Mouse (Mus musculus) naive thymus-derived CD4-positive, alpha-beta T cell, adult 2 months (primary cell): ENCODE data around the gene Gm13304.
"Not testable (repeated sequence)": the region's sequence is repeated elsewhere in the genome, so short reads cannot be mapped to it uniquely, and the experiment has no call there.

Experiments used
- DNase-seq: peaks from one replicate; pipeline ENCODE4 v3.0.0-alpha.2; 2011; ENCODE audit warnings: low read depth

Gene Gm13304

DNA sequence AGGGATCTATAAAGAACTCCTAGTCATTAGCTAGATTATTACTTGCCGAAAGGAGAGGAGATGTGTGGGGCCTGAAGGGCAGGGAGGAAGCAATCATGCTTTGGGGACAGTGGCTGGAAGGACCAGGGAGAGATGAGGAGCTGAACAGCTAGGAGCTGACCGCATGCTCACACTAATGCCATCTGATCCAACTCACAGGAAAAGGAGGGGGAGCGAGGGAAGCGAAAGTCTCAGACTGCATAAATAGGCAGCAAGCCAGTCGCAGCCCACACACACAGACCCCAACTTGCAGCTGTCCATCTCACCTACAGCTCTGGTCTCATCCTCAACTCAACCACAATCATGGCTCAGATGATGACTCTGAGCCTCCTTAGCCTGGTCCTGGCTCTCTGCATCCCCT is at the start of gene Gm13304:
TSS of gene Gm13304 (plus strand) at position 301 of the 400 bp plus-strand sequence.
- not testable (repeated sequence) for DNase-seq

DNA sequence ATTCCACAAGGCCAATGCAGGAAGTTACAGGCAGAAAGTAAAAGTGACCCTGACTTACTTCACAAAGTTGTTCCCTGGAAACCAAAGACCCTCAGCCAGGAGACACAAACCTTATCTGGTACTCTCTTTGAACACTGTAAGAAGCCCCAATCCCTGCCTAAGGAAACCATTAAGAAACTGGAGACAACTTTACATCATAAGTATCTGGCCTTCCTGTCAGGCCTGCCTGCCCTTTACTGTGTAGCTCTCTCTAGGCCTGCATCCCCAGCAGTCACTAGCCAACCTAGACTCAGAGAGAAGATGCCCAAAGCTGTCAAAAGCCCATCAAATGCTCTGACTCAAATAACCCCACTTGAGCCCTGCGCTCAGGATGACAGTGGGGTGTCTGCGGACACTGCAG is 23.7 kb upstream of the Gm13304 start, which contains the start of gene Gm3893:
TSS of gene Gm3893 (plus strand) at position 301 of the 400 bp plus-strand sequence.
- DNase-seq = not testable (repeated sequence)

- not testable (repeated sequence) for DNase-seq
These were observed 38.5 kb downstream of the Gm13304 start, which contains the start of gene Gm13306 for GRCm38 (mm10) chr4:42153136-42153535. Gene Gm13306, plus strand, starts transcription at chr4:42153436.
